Mouse (Mus musculus) small intestine, adult 2 months (tissue): Measurements from ENCODE around the gene Gsn. TPM values are rescaled to one million over a fixed set of nuclear protein-coding genes. Genes with fewer than 3 reads are reported as not detected.

Experiments used
- H3K27ac ChIP-seq: fragments of 200-500 bp; 2 replicates; pipeline ENCODE4 v1.5.1; 2012; ENCODE audit warnings: low read depth, low read length, control low read depth, inconsistent platforms; ENCODE audit not compliant: insufficient read depth
- H3K27me3 ChIP-seq: fragments of 200-500 bp; 2 replicates; pipeline ENCODE4 v1.6.1; 2012; ENCODE audit warnings: mild to moderate bottlenecking, moderate library complexity, low read length, inconsistent platforms; ENCODE audit not compliant: control insufficient read depth, insufficient read depth
- H3K36me3 ChIP-seq: fragments of 200-500 bp; 2 replicates; pipeline ENCODE4 v1.6.1; 2012; ENCODE audit warnings: mild to moderate bottlenecking, low read length, control low read depth, inconsistent platforms; ENCODE audit not compliant: control insufficient read depth, insufficient read depth
- H3K4me1 ChIP-seq: fragments of 200-500 bp; 2 replicates; pipeline ENCODE4 v1.6.1; 2012; ENCODE audit warnings: low read length, inconsistent platforms, mixed read lengths; ENCODE audit not compliant: control insufficient read depth, insufficient read depth, insufficient read length
- H3K4me3 ChIP-seq: fragments of 200-500 bp; 2 replicates; pipeline ENCODE4 v1.5.1; 2012; ENCODE audit warnings: low read depth, mild to moderate bottlenecking, control low read depth, inconsistent platforms, low read length, moderate library complexity
- CTCF ChIP-seq: fragments of 200-500 bp; IDR thresholded peaks from 2 replicates; pipeline ENCODE4 v1.5.1; 2012; ENCODE audit warnings: low read depth, mild to moderate bottlenecking, control low read depth, inconsistent platforms, low read length, moderate library complexity, mixed read lengths; ENCODE audit not compliant: insufficient replicate concordance, insufficient read length; ENCODE audit errors: extremely low read depth
- POLR2A ChIP-seq: fragments of 200-500 bp; IDR thresholded peaks from 2 replicates; pipeline ENCODE4 v1.6.1; 2012; ENCODE audit warnings: low read depth, mild to moderate bottlenecking, control low read depth, inconsistent platforms, low read length, moderate library complexity
- WGBS: fragments of 180-500 bp; shearing (Covaris S2); methylation state at CpG from one replicate; pipeline ENCODE4 v1.1.7; 2018; 5-methylcytosine and 5-hydroxymethylcytosine counted together
- polyA plus RNA-seq: library from polyadenylated mRNA; depleted of rRNA; stranded (reverse); fragments of >200 nt; gene quantifications from 2 replicates; pipeline ENCODE4 v1.2.3, GENCODE M21; 2012

Gene Gsn
- polyA plus RNA-seq, 1 experiment: 198 TPM

GRCm38 (mm10) chr2:35232595-35233445, 23.4 kb upstream of the Gsn start:
- no peak for TF ChIP-seq CTCF
- no peak for TF ChIP-seq POLR2A
- Histone ChIP-seq H3K27me3 (no peaks in the 10 kb centered on the region), H3K4me3 (peak overlapping the region; percentile 20; the same call in 1 of the 2 replicates), H3K27ac (no peak overlapping the region; the same call in 1 of the 2 replicates), H3K36me3 (no peaks in the 10 kb centered on the region), H3K4me1 (no peaks in the 10 kb centered on the region; the same call in 1 of the 2 replicates)
- WGBS: 61% methylated on average over 17 of the region's 17 CpGs

DNA sequence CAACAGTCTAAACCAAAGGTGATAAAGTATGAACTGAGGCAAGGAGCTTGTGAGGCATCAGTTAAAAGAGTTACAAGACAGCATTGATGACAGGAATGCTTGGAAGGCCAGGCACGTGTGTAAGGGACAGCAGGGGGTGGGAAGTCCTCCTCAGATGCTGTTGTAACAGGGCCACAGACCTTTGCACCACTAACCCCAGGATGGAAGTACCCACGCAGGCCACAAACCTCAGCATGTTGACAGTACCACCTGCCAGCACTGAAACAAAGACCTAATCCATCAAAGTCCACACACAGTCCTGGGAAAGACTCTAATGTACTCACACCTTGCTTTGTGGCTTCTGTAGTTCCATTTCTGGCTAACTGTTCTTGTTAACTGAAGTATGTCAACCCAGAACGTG, 22.3 kb upstream of the Gsn start:
- WGBS: 51% methylated on average over 3 of the region's 3 CpGs
- Histone ChIP-seq H3K27ac (no peak overlapping the region), H3K36me3 (no peaks in the 10 kb centered on the region), H3K4me1 (peaks cover 2% of the 10 kb centered on the region; the same call in 1 of the 2 replicates), H3K4me3 (no peak overlapping the region), H3K27me3 (no peaks in the 10 kb centered on the region)
- TF ChIP-seq CTCF: no peak
- TF ChIP-seq POLR2A: no peak

- Histone ChIP-seq H3K4me3 (no peak overlapping the region), H3K4me1 (peaks cover 2% of the 10 kb centered on the region; the same call in 1 of the 2 replicates), H3K27me3 (no peaks in the 10 kb centered on the region), H3K36me3 (no peaks in the 10 kb centered on the region), H3K27ac (no peak overlapping the region)
- no peak for TF ChIP-seq POLR2A
- no peak for TF ChIP-seq CTCF
- WGBS: 85% methylated on average over 6 of the region's 6 CpGs
Observed at GRCm38 (mm10) chr2:35235021-35235420, 21.2 kb upstream of the Gsn start.

DNA sequence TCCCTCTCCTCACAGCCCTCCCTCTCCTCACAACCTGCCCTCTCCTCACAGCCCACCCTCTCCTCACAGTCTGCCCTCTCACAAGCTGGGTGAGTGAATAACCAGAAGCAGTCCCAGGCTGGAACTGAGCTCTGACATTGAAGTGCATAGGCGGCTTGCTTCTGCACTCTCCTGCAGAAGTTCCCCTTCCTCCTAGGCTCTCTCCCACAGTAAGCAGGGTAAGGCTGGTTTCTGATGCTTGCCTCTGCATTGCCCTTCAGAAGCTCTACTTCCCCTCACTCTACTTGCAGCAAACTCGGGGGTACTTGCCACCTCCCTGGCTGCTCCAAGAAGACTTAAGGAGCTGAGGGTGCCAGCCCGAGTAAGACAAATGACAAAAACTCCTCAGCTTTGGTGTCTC, 11.9 kb upstream of the Gsn start:
- 39% methylated on average over 3 of the region's 3 CpGs for WGBS
- H3K27ac ChIP-seq: no peak overlapping the region
- H3K27me3 ChIP-seq: no peaks in the 10 kb centered on the region
- no peak overlapping the region for H3K4me3 ChIP-seq
- TF ChIP-seq POLR2A (no peak), CTCF (no peak)
- no peaks in the 10 kb centered on the region for H3K4me1 ChIP-seq
- no peaks in the 10 kb centered on the region for H3K36me3 ChIP-seq

GRCm38 (mm10) chr2:35247763-35248162, 8.4 kb upstream of the Gsn start:
- Histone ChIP-seq H3K27ac (no peak overlapping the region), H3K27me3 (no peaks in the 10 kb centered on the region), H3K36me3 (no peaks in the 10 kb centered on the region), H3K4me3 (no peak overlapping the region), H3K4me1 (no peaks in the 10 kb centered on the region)
- 36% methylated on average over 5 of the region's 5 CpGs for WGBS
- no peak for TF ChIP-seq CTCF
- TF ChIP-seq POLR2A: no peak

DNA sequence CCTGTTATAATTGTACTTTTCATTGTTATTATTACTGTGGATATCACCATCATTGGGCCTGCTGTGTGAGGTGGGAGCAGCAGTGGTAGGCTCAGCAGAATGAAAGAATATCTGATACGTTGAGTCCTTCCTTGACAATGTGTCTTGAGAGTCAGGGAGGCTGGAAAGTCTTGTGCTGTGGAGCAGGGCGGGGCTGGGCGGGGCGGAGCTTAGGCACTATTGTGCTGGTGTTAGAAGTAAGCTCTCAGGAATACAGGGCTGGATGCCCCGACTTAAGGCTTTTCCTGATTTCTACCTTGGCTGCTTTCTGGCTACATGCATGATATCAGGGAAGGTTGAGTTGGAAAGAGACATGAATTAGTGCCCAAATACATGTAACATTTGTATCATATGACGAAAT, 3.4 kb upstream of the Gsn start:
- Histone ChIP-seq H3K27me3 (no peaks in the 10 kb centered on the region), H3K27ac (no peak overlapping the region), H3K4me1 (peaks cover 8% of the 10 kb centered on the region), H3K4me3 (no peak overlapping the region), H3K36me3 (no peaks in the 10 kb centered on the region)
- WGBS: 30% methylated on average over 6 of the region's 6 CpGs
- TF ChIP-seq POLR2A (no peak), CTCF (no peak)

- TF ChIP-seq POLR2A (no peak), CTCF (no peak)
- no peak overlapping the region for H3K4me3 ChIP-seq
- no peaks in the 10 kb centered on the region for H3K27me3 ChIP-seq
- 89% methylated on average over 4 of the region's 4 CpGs for WGBS
- peaks cover 8% of the 10 kb centered on the region for H3K4me1 ChIP-seq
- no peaks in the 10 kb centered on the region for H3K36me3 ChIP-seq
- no peak overlapping the region for H3K27ac ChIP-seq
Observed at GRCm38 (mm10) chr2:35253751-35254150, 2.4 kb upstream of the Gsn start.
